Mouse (Mus musculus): Measurements from ENCODE around the gene Cx3cr1. TPM values are rescaled to one million over a fixed set of nuclear protein-coding genes. Genes with fewer than 3 reads are reported as not detected.

Cx3cr1 gene
- polyA plus RNA-seq, 1 experiment from 2014 or later, result 17.1 TPM

GRCm38 (mm10) chr9:119926497-119926896 lies 143.2 kb downstream of the Cx3cr1 start:
- no peak for ATAC-seq (ENCODE audit: insufficient number of reproducible peaks, low FRiP score, low TSS enrichment, low read depth)

GRCm38 (mm10) chr9:119925729-119926128 lies 143.9 kb downstream of the Cx3cr1 start:
- H3K4me1 ChIP-seq, result no peaks in the 10 kb centered on the region
- H3K4me2 ChIP-seq (replicated peaks), result no peak overlapping the region
- no peak for ATAC-seq (ENCODE audit: insufficient number of reproducible peaks, low FRiP score, low TSS enrichment, low read depth)
- H3K9me3 ChIP-seq (replicated peaks), result no peaks in the 10 kb centered on the region
- no peak overlapping the region for H3K27ac ChIP-seq (replicated peaks)
- no peaks in the 10 kb centered on the region for H3K27me3 ChIP-seq
- no peak overlapping the region for H3K4me3 ChIP-seq (replicated peaks)
- peaks cover 85% of the 10 kb centered on the region for H3K36me3 ChIP-seq
- no peak overlapping the region for H3K9ac ChIP-seq
- WGBS, result 71% methylated on average over 8 of the region's 8 CpGs

More at GRCm38 (mm10) chr9:119926497-119926896, 143.2 kb downstream of the Cx3cr1 start:
- Histone ChIP-seq H3K4me1 (no peaks in the 10 kb centered on the region), H3K9me3 (replicated peaks) (no peaks in the 10 kb centered on the region), H3K36me3 (peaks cover 83% of the 10 kb centered on the region), H3K4me2 (replicated peaks) (no peak overlapping the region), H3K27me3 (no peaks in the 10 kb centered on the region), H3K9ac (no peak overlapping the region), H3K27ac (replicated peaks) (no peak overlapping the region), H3K4me3 (replicated peaks) (no peak overlapping the region)
- WGBS, result 67% methylated on average over 5 of the region's 5 CpGs

- 90% methylated on average over 16 of the region's 16 CpGs for WGBS
- H3K9ac ChIP-seq, result no peak overlapping the region
- H3K4me3 ChIP-seq (replicated peaks), result no peak overlapping the region
- no peaks in the 10 kb centered on the region for H3K9me3 ChIP-seq (replicated peaks)
- H3K4me2 ChIP-seq (replicated peaks), result no peak overlapping the region
- no peaks in the 10 kb centered on the region for H3K27me3 ChIP-seq
- peaks cover 85% of the 10 kb centered on the region for H3K36me3 ChIP-seq
- no peak for ATAC-seq (ENCODE audit: insufficient number of reproducible peaks, low FRiP score, low TSS enrichment, low read depth)
- H3K4me1 ChIP-seq, result no peaks in the 10 kb centered on the region
- H3K27ac ChIP-seq (replicated peaks), result no peak overlapping the region
Measured at GRCm38 (mm10) chr9:119925120-119925657, 144.5 kb downstream of the Cx3cr1 start.

- WGBS, result 90% methylated on average over 4 of the region's 4 CpGs
- no peak overlapping the region for H3K9ac ChIP-seq
- no peak for ATAC-seq (ENCODE audit: insufficient number of reproducible peaks, low FRiP score, low TSS enrichment, low read depth)
- H3K9me3 ChIP-seq (replicated peaks), result no peaks in the 10 kb centered on the region
- no peak overlapping the region for H3K27ac ChIP-seq (replicated peaks)
- H3K27me3 ChIP-seq, result no peaks in the 10 kb centered on the region
- H3K4me2 ChIP-seq (replicated peaks), result no peak overlapping the region
- H3K4me1 ChIP-seq, result no peaks in the 10 kb centered on the region
- no peak overlapping the region for H3K4me3 ChIP-seq (replicated peaks)
- peaks cover 82% of the 10 kb centered on the region for H3K36me3 ChIP-seq
Measured at GRCm38 (mm10) chr9:119923462-119923861, 146.2 kb downstream of the Cx3cr1 start.

GRCm38 (mm10) chr9:119919858-119920257 lies 149.8 kb downstream of the Cx3cr1 start:
- no peak overlapping the region for H3K27ac ChIP-seq (replicated peaks)
- 71% methylated on average over 1 of the region's 1 CpGs for WGBS
- H3K9me3 ChIP-seq (replicated peaks), result no peaks in the 10 kb centered on the region
- no peak overlapping the region for H3K4me3 ChIP-seq (replicated peaks)
- ATAC-seq (ENCODE audit: insufficient number of reproducible peaks, low FRiP score, low TSS enrichment, low read depth), result no peak; the same call in 1 of the 2 replicates
- H3K4me2 ChIP-seq (replicated peaks), result no peak overlapping the region
- no peak overlapping the region for H3K9ac ChIP-seq
- H3K27me3 ChIP-seq, result no peaks in the 10 kb centered on the region
- H3K4me1 ChIP-seq, result no peaks in the 10 kb centered on the region
- H3K36me3 ChIP-seq, result peaks cover 73% of the 10 kb centered on the region

GRCm38 (mm10) chr9:119913087-119913838 lies 156.4 kb downstream of the Cx3cr1 start:
- Histone ChIP-seq H3K36me3 (peaks cover 80% of the 10 kb centered on the region), H3K27me3 (no peaks in the 10 kb centered on the region), H3K9ac (no peak overlapping the region), H3K4me1 (no peaks in the 10 kb centered on the region), H3K27ac (replicated peaks) (no peak overlapping the region), H3K4me2 (replicated peaks) (no peak overlapping the region), H3K9me3 (replicated peaks) (no peaks in the 10 kb centered on the region), H3K4me3 (replicated peaks) (no peak overlapping the region)
- 72% methylated on average over 13 of the region's 13 CpGs for WGBS
- ATAC-seq (ENCODE audit: insufficient number of reproducible peaks, low FRiP score, low TSS enrichment, low read depth), result no peak

GRCm38 (mm10) chr9:119909931-119910330 lies 159.7 kb downstream of the Cx3cr1 start:
- WGBS, result 91% methylated on average over 3 of the region's 3 CpGs
- Histone ChIP-seq H3K4me2 (replicated peaks) (no peak overlapping the region), H3K4me3 (replicated peaks) (no peak overlapping the region), H3K9ac (no peak overlapping the region), H3K27ac (replicated peaks) (no peak overlapping the region), H3K9me3 (replicated peaks) (no peaks in the 10 kb centered on the region), H3K4me1 (no peaks in the 10 kb centered on the region), H3K27me3 (no peaks in the 10 kb centered on the region), H3K36me3 (peaks cover 89% of the 10 kb centered on the region)
- no peak for ATAC-seq (ENCODE audit: insufficient number of reproducible peaks, low FRiP score, low TSS enrichment, low read depth)

- no peak overlapping the region for H3K4me3 ChIP-seq (replicated peaks)
- H3K27ac ChIP-seq (replicated peaks), result no peak overlapping the region
- H3K36me3 ChIP-seq, result peaks cover 91% of the 10 kb centered on the region
- H3K9me3 ChIP-seq (replicated peaks), result no peaks in the 10 kb centered on the region
- H3K9ac ChIP-seq, result no peak overlapping the region
- no peak for ATAC-seq (ENCODE audit: insufficient number of reproducible peaks, low FRiP score, low TSS enrichment, low read depth)
- H3K4me1 ChIP-seq, result no peaks in the 10 kb centered on the region
- H3K4me2 ChIP-seq (replicated peaks), result no peak overlapping the region
- H3K27me3 ChIP-seq, result no peaks in the 10 kb centered on the region
- whole genome bisulfite sequencing, result 94% methylated on average over 3 of the region's 3 CpGs
Measured at GRCm38 (mm10) chr9:119908708-119909107, 161.0 kb downstream of the Cx3cr1 start.

- 78% methylated on average over 12 of the region's 12 CpGs for WGBS
- H3K9ac ChIP-seq, result no peak overlapping the region
- no peak overlapping the region for H3K27ac ChIP-seq (replicated peaks)
- H3K4me3 ChIP-seq (replicated peaks), result no peak overlapping the region
- H3K27me3 ChIP-seq, result no peaks in the 10 kb centered on the region
- H3K36me3 ChIP-seq, result peaks cover 52% of the 10 kb centered on the region
- no peaks in the 10 kb centered on the region for H3K9me3 ChIP-seq (replicated peaks)
- H3K4me1 ChIP-seq, result no peaks in the 10 kb centered on the region
- no peak for ATAC-seq (ENCODE audit: insufficient number of reproducible peaks, low FRiP score, low TSS enrichment, low read depth)
- no peak overlapping the region for H3K4me2 ChIP-seq (replicated peaks)
Measured at GRCm38 (mm10) chr9:119902410-119903151, 167.1 kb downstream of the Cx3cr1 start.

- Histone ChIP-seq H3K9ac (no peak overlapping the region), H3K27ac (replicated peaks) (no peak overlapping the region), H3K4me3 (replicated peaks) (no peak overlapping the region), H3K9me3 (replicated peaks) (no peaks in the 10 kb centered on the region), H3K27me3 (no peaks in the 10 kb centered on the region), H3K4me1 (peaks cover 16% of the 10 kb centered on the region), H3K4me2 (replicated peaks) (no peak overlapping the region), H3K36me3 (peaks cover 23% of the 10 kb centered on the region)
- 88% methylated on average over 2 of the region's 2 CpGs for WGBS
- no peak for ATAC-seq (ENCODE audit: insufficient number of reproducible peaks, low FRiP score, low TSS enrichment, low read depth)
Measured at GRCm38 (mm10) chr9:119899446-119899845, 170.2 kb downstream of the Cx3cr1 start.

- Histone ChIP-seq H3K4me1 (peaks cover 20% of the 10 kb centered on the region), H3K4me2 (replicated peaks) (peak overlapping the region; percentile 92), H3K4me3 (replicated peaks) (peak overlapping the region; percentile 91), H3K27me3 (no peaks in the 10 kb centered on the region), H3K9me3 (replicated peaks) (no peaks in the 10 kb centered on the region), H3K27ac (replicated peaks) (peak overlapping the region; percentile 87), H3K9ac (peak overlapping the region; percentile 89), H3K36me3 (0 out of 2 replicates have a peak, but pooled peaks cover 8% of the 10 kb centered on the region)
- peak; percentile 68 for ATAC-seq (ENCODE audit: insufficient number of reproducible peaks, low FRiP score, low TSS enrichment, low read depth)
- under 1% methylated on average over 54 of the region's 71 CpGs for whole genome bisulfite sequencing
Measured at GRCm38 (mm10) chr9:119895040-119895721, 174.5 kb downstream of the Cx3cr1 start.

All from embryonic facial prominence, embryonic 15.5 days (tissue).